Mouse (Mus musculus): ENCODE measurements around the gene Ntpcr. TPM values are rescaled to one million over a fixed set of nuclear protein-coding genes. Genes with fewer than 3 reads are reported as not detected.

The Ntpcr gene
- polyA plus RNA-seq, 1 experiment: 15.8 TPM

- peak; percentile 59; the same call in 1 of the 2 replicates for TF ChIP-seq EP300 (IDR thresholded peaks at IDR 0.05; ENCODE audit: insufficient read depth, low read depth, low read length)
- no peak for TF ChIP-seq CTCF (IDR thresholded peaks at IDR 0.05; ENCODE audit: low read depth, low read length)
- Histone ChIP-seq H3K27ac (ENCODE audit: insufficient read depth, low read length) (no peak overlapping the region), H3K9me3 (replicated peaks; ENCODE audit: control insufficient read depth, insufficient read depth, low read length, poor library complexity, severe bottlenecking) (no peaks in the 10 kb centered on the region), H3K27me3 (ENCODE audit: control insufficient read depth, insufficient read depth, low read length, poor library complexity, severe bottlenecking) (no peaks in the 10 kb centered on the region), H3K4me3 (ENCODE audit: low read depth, low read length) (no peak overlapping the region), H3K36me3 (ENCODE audit: control insufficient read depth, insufficient read depth, low read length, poor library complexity, severe bottlenecking) (no peaks in the 10 kb centered on the region), H3K4me1 (ENCODE audit: control insufficient read depth, insufficient read depth, low read length) (peaks cover 11% of the 10 kb centered on the region), H3K9ac (ENCODE audit: low read depth, poor library complexity, severe bottlenecking) (no peak overlapping the region)
Observed at GRCm38 (mm10) chr8:125773281-125773803, 43.6 kb downstream of the Ntpcr start.

GRCm38 (mm10) chr8:125775031-125775430, 45.3 kb downstream of the Ntpcr start:
- H3K9ac ChIP-seq (ENCODE audit: low read depth, poor library complexity, severe bottlenecking): no peak overlapping the region
- H3K27me3 ChIP-seq (ENCODE audit: control insufficient read depth, insufficient read depth, low read length, poor library complexity, severe bottlenecking): no peaks in the 10 kb centered on the region
- no peak for TF ChIP-seq CTCF (IDR thresholded peaks at IDR 0.05; ENCODE audit: low read depth, low read length)
- TF ChIP-seq POLR2A (IDR thresholded peaks at IDR 0.05; ENCODE audit: insufficient read depth, low read length): no peak
- TF ChIP-seq EP300 (IDR thresholded peaks at IDR 0.05; ENCODE audit: insufficient read depth, low read depth, low read length): no peak
- no peaks in the 10 kb centered on the region for H3K36me3 ChIP-seq (ENCODE audit: control insufficient read depth, insufficient read depth, low read length, poor library complexity, severe bottlenecking)
- no peak overlapping the region for H3K4me3 ChIP-seq (ENCODE audit: low read depth, low read length)
- peaks cover 11% of the 10 kb centered on the region for H3K4me1 ChIP-seq (ENCODE audit: control insufficient read depth, insufficient read depth, low read length)
- H3K9me3 ChIP-seq (replicated peaks; ENCODE audit: control insufficient read depth, insufficient read depth, low read length, poor library complexity, severe bottlenecking): no peaks in the 10 kb centered on the region
- no peak overlapping the region for H3K27ac ChIP-seq (ENCODE audit: insufficient read depth, low read length)

- TF ChIP-seq EP300 (IDR thresholded peaks at IDR 0.05; ENCODE audit: insufficient read depth, low read depth, low read length) (no peak), CTCF (IDR thresholded peaks at IDR 0.05; ENCODE audit: low read depth, low read length) (no peak), POLR2A (IDR thresholded peaks at IDR 0.05; ENCODE audit: insufficient read depth, low read length) (no peak)
- H3K4me3 ChIP-seq (ENCODE audit: low read depth, low read length): no peak overlapping the region
- no peak overlapping the region for H3K9ac ChIP-seq (ENCODE audit: low read depth, poor library complexity, severe bottlenecking)
- H3K27ac ChIP-seq (ENCODE audit: insufficient read depth, low read length): no peak overlapping the region
- no peaks in the 10 kb centered on the region for H3K9me3 ChIP-seq (replicated peaks; ENCODE audit: control insufficient read depth, insufficient read depth, low read length, poor library complexity, severe bottlenecking)
- H3K36me3 ChIP-seq (ENCODE audit: control insufficient read depth, insufficient read depth, low read length, poor library complexity, severe bottlenecking): no peaks in the 10 kb centered on the region
- H3K4me1 ChIP-seq (ENCODE audit: control insufficient read depth, insufficient read depth, low read length): peaks cover 11% of the 10 kb centered on the region
- H3K27me3 ChIP-seq (ENCODE audit: control insufficient read depth, insufficient read depth, low read length, poor library complexity, severe bottlenecking): no peaks in the 10 kb centered on the region
Observed at GRCm38 (mm10) chr8:125776314-125776713, 46.6 kb downstream of the Ntpcr start.

GRCm38 (mm10) chr8:125776800-125777199, 47.0 kb downstream of the Ntpcr start:
- Histone ChIP-seq H3K9ac (ENCODE audit: low read depth, poor library complexity, severe bottlenecking) (no peak overlapping the region), H3K4me1 (ENCODE audit: control insufficient read depth, insufficient read depth, low read length) (peaks cover 11% of the 10 kb centered on the region), H3K27ac (ENCODE audit: insufficient read depth, low read length) (no peak overlapping the region), H3K27me3 (ENCODE audit: control insufficient read depth, insufficient read depth, low read length, poor library complexity, severe bottlenecking) (no peaks in the 10 kb centered on the region), H3K36me3 (ENCODE audit: control insufficient read depth, insufficient read depth, low read length, poor library complexity, severe bottlenecking) (no peaks in the 10 kb centered on the region), H3K4me3 (ENCODE audit: low read depth, low read length) (no peak overlapping the region), H3K9me3 (replicated peaks; ENCODE audit: control insufficient read depth, insufficient read depth, low read length, poor library complexity, severe bottlenecking) (no peaks in the 10 kb centered on the region)
- no peak for TF ChIP-seq CTCF (IDR thresholded peaks at IDR 0.05; ENCODE audit: low read depth, low read length)
- TF ChIP-seq EP300 (IDR thresholded peaks at IDR 0.05; ENCODE audit: insufficient read depth, low read depth, low read length): no peak
- no peak for TF ChIP-seq POLR2A (IDR thresholded peaks at IDR 0.05; ENCODE audit: insufficient read depth, low read length)

- H3K27ac ChIP-seq (ENCODE audit: insufficient read depth, low read length): no peak overlapping the region
- H3K4me3 ChIP-seq (ENCODE audit: low read depth, low read length): no peak overlapping the region
- H3K4me1 ChIP-seq (ENCODE audit: control insufficient read depth, insufficient read depth, low read length): peaks cover 13% of the 10 kb centered on the region
- H3K9ac ChIP-seq (ENCODE audit: low read depth, poor library complexity, severe bottlenecking): no peak overlapping the region
- H3K36me3 ChIP-seq (ENCODE audit: control insufficient read depth, insufficient read depth, low read length, poor library complexity, severe bottlenecking): no peaks in the 10 kb centered on the region
- no peaks in the 10 kb centered on the region for H3K27me3 ChIP-seq (ENCODE audit: control insufficient read depth, insufficient read depth, low read length, poor library complexity, severe bottlenecking)
- no peaks in the 10 kb centered on the region for H3K9me3 ChIP-seq (replicated peaks; ENCODE audit: control insufficient read depth, insufficient read depth, low read length, poor library complexity, severe bottlenecking)
- no peak for TF ChIP-seq POLR2A (IDR thresholded peaks at IDR 0.05; ENCODE audit: insufficient read depth, low read length)
- TF ChIP-seq CTCF (IDR thresholded peaks at IDR 0.05; ENCODE audit: low read depth, low read length): no peak
- no peak for TF ChIP-seq EP300 (IDR thresholded peaks at IDR 0.05; ENCODE audit: insufficient read depth, low read depth, low read length)
Observed at GRCm38 (mm10) chr8:125777478-125778164, 47.9 kb downstream of the Ntpcr start.

- no peaks in the 10 kb centered on the region for H3K36me3 ChIP-seq (ENCODE audit: control insufficient read depth, insufficient read depth, low read length, poor library complexity, severe bottlenecking)
- no peaks in the 10 kb centered on the region for H3K27me3 ChIP-seq (ENCODE audit: control insufficient read depth, insufficient read depth, low read length, poor library complexity, severe bottlenecking)
- peaks cover 5% of the 10 kb centered on the region for H3K4me1 ChIP-seq (ENCODE audit: control insufficient read depth, insufficient read depth, low read length)
- TF ChIP-seq CTCF (IDR thresholded peaks at IDR 0.05; ENCODE audit: low read depth, low read length) (no peak), EP300 (IDR thresholded peaks at IDR 0.05; ENCODE audit: insufficient read depth, low read depth, low read length) (no peak), POLR2A (IDR thresholded peaks at IDR 0.05; ENCODE audit: insufficient read depth, low read length) (no peak)
- H3K27ac ChIP-seq (ENCODE audit: insufficient read depth, low read length): no peak overlapping the region
- no peak overlapping the region for H3K4me3 ChIP-seq (ENCODE audit: low read depth, low read length)
- H3K9ac ChIP-seq (ENCODE audit: low read depth, poor library complexity, severe bottlenecking): no peak overlapping the region
- H3K9me3 ChIP-seq (replicated peaks; ENCODE audit: control insufficient read depth, insufficient read depth, low read length, poor library complexity, severe bottlenecking): no peaks in the 10 kb centered on the region
Observed at GRCm38 (mm10) chr8:125778919-125779318, 49.2 kb downstream of the Ntpcr start.
